Mouse (Mus musculus) small intestine, adult 2 months (tissue): ENCODE results near the gene Pi16. TPM values are rescaled to one million over a fixed set of nuclear protein-coding genes. Genes with fewer than 3 reads are reported as not detected.

Experiments
- H3K27ac ChIP-seq: fragments of 200-500 bp; 2 replicates; pipeline ENCODE4 v1.5.1; 2012; ENCODE audit warnings: low read depth, low read length, control low read depth, inconsistent platforms; ENCODE audit not compliant: insufficient read depth
- H3K27me3 ChIP-seq: fragments of 200-500 bp; 2 replicates; pipeline ENCODE4 v1.6.1; 2012; ENCODE audit warnings: mild to moderate bottlenecking, moderate library complexity, low read length, inconsistent platforms; ENCODE audit not compliant: control insufficient read depth, insufficient read depth
- H3K36me3 ChIP-seq: fragments of 200-500 bp; 2 replicates; pipeline ENCODE4 v1.6.1; 2012; ENCODE audit warnings: mild to moderate bottlenecking, low read length, control low read depth, inconsistent platforms; ENCODE audit not compliant: control insufficient read depth, insufficient read depth
- H3K4me1 ChIP-seq: fragments of 200-500 bp; 2 replicates; pipeline ENCODE4 v1.6.1; 2012; ENCODE audit warnings: low read length, inconsistent platforms, mixed read lengths; ENCODE audit not compliant: control insufficient read depth, insufficient read depth, insufficient read length
- H3K4me3 ChIP-seq: fragments of 200-500 bp; 2 replicates; pipeline ENCODE4 v1.5.1; 2012; ENCODE audit warnings: low read depth, mild to moderate bottlenecking, control low read depth, inconsistent platforms, low read length, moderate library complexity
- CTCF ChIP-seq: fragments of 200-500 bp; IDR thresholded peaks from 2 replicates; pipeline ENCODE4 v1.5.1; 2012; ENCODE audit warnings: low read depth, mild to moderate bottlenecking, control low read depth, inconsistent platforms, low read length, moderate library complexity, mixed read lengths; ENCODE audit not compliant: insufficient replicate concordance, insufficient read length; ENCODE audit errors: extremely low read depth
- POLR2A ChIP-seq: fragments of 200-500 bp; IDR thresholded peaks from 2 replicates; pipeline ENCODE4 v1.6.1; 2012; ENCODE audit warnings: low read depth, mild to moderate bottlenecking, control low read depth, inconsistent platforms, low read length, moderate library complexity
- WGBS: fragments of 180-500 bp; shearing (Covaris S2); methylation state at CpG from one replicate; pipeline ENCODE4 v1.1.7; 2018; 5-methylcytosine and 5-hydroxymethylcytosine counted together
- polyA plus RNA-seq: library from polyadenylated mRNA; depleted of rRNA; stranded (reverse); fragments of >200 nt; gene quantifications from 2 replicates; pipeline ENCODE4 v1.2.3, GENCODE M21; 2012

The Pi16 gene
- polyA plus RNA-seq, 1 experiment, result 1.6 TPM

GRCm38 (mm10) chr17:29280422-29280821, 37.1 kb upstream of the Pi16 start:
- H3K36me3 ChIP-seq, result peaks cover 16% of the 10 kb centered on the region
- H3K4me1 ChIP-seq, result no peaks in the 10 kb centered on the region
- H3K27me3 ChIP-seq, result no peaks in the 10 kb centered on the region
- no peak overlapping the region for H3K27ac ChIP-seq
- H3K4me3 ChIP-seq, result no peak overlapping the region
- TF ChIP-seq POLR2A (no peak), CTCF (no peak)
- 88% methylated on average over 5 of the region's 5 CpGs for WGBS

- Histone ChIP-seq H3K4me3 (no peak overlapping the region), H3K27ac (no peak overlapping the region), H3K4me1 (no peaks in the 10 kb centered on the region), H3K27me3 (no peaks in the 10 kb centered on the region), H3K36me3 (peaks cover 16% of the 10 kb centered on the region)
- TF ChIP-seq POLR2A, result no peak
- TF ChIP-seq CTCF, result no peak
- 81% methylated on average over 5 of the region's 5 CpGs for WGBS
Measured at GRCm38 (mm10) chr17:29281541-29281940, 35.9 kb upstream of the Pi16 start.

- peaks cover 16% of the 10 kb centered on the region for H3K36me3 ChIP-seq
- no peaks in the 10 kb centered on the region for H3K27me3 ChIP-seq
- TF ChIP-seq CTCF, result no peak
- TF ChIP-seq POLR2A, result no peak
- no peaks in the 10 kb centered on the region for H3K4me1 ChIP-seq
- H3K27ac ChIP-seq, result no peak overlapping the region
- WGBS, result 61% methylated on average over 21 of the region's 21 CpGs
- H3K4me3 ChIP-seq, result no peak overlapping the region
Measured at GRCm38 (mm10) chr17:29282216-29282952, 35.1 kb upstream of the Pi16 start.

GRCm38 (mm10) chr17:29291793-29292192, 25.7 kb upstream of the Pi16 start:
- WGBS, result 91% methylated on average over 7 of the region's 7 CpGs
- H3K36me3 ChIP-seq, result peaks cover 18% of the 10 kb centered on the region
- no peaks in the 10 kb centered on the region for H3K27me3 ChIP-seq
- no peak for TF ChIP-seq POLR2A
- TF ChIP-seq CTCF, result no peak
- H3K27ac ChIP-seq, result no peak overlapping the region
- peaks cover 14% of the 10 kb centered on the region; the same call in 1 of the 2 replicates for H3K4me1 ChIP-seq
- no peak overlapping the region for H3K4me3 ChIP-seq

- H3K27ac ChIP-seq, result peak overlapping the region; percentile 59; the same call in 1 of the 2 replicates
- H3K4me1 ChIP-seq, result peaks cover 14% of the 10 kb centered on the region; the same call in 1 of the 2 replicates
- no peaks in the 10 kb centered on the region for H3K27me3 ChIP-seq
- no peak overlapping the region for H3K4me3 ChIP-seq
- TF ChIP-seq CTCF, result no peak
- no peak for TF ChIP-seq POLR2A
- H3K36me3 ChIP-seq, result peaks cover 24% of the 10 kb centered on the region
- 54% methylated on average over 3 of the region's 3 CpGs for WGBS
Measured at GRCm38 (mm10) chr17:29292996-29293395, 24.5 kb upstream of the Pi16 start.

GRCm38 (mm10) chr17:29293807-29294605, 23.5 kb upstream of the Pi16 start:
- H3K27ac ChIP-seq, result peak overlapping the region; percentile 68
- WGBS, result 29% methylated on average over 9 of the region's 9 CpGs
- H3K36me3 ChIP-seq, result peaks cover 31% of the 10 kb centered on the region
- no peaks in the 10 kb centered on the region for H3K27me3 ChIP-seq
- H3K4me3 ChIP-seq, result peak overlapping the region; percentile 9; the same call in 1 of the 2 replicates
- H3K4me1 ChIP-seq, result peaks cover 14% of the 10 kb centered on the region; the same call in 1 of the 2 replicates
- TF ChIP-seq CTCF (no peak), POLR2A (no peak)

- Histone ChIP-seq H3K36me3 (peaks cover 37% of the 10 kb centered on the region), H3K27me3 (no peaks in the 10 kb centered on the region), H3K4me1 (peaks cover 14% of the 10 kb centered on the region; the same call in 1 of the 2 replicates), H3K27ac (no peak overlapping the region), H3K4me3 (no peak overlapping the region)
- 70% methylated on average over 5 of the region's 5 CpGs for WGBS
- TF ChIP-seq CTCF (no peak), POLR2A (no peak)
Measured at GRCm38 (mm10) chr17:29295835-29296234, 21.6 kb upstream of the Pi16 start.
